Mouse (Mus musculus) thymus, postnatal 36 days (tissue): ENCODE measurements around the gene F5.

Source experiments
- DNase-seq, 2 experiments: peaks; one replicate each; pipeline ENCODE4 v3.0.0; 2022; ENCODE audit warnings: mixed read lengths in 2 of 2

Gene F5

GRCm38 (mm10) chr1:164151387-164152088, at the start of gene F5:
TSS of gene F5 (plus strand) at chr1:164151838.
- DNase-seq = no peak

GRCm38 (mm10) chr1:164109763-164110162, 41.9 kb upstream of the F5 start:
- no peak for DNase-seq

DNA sequence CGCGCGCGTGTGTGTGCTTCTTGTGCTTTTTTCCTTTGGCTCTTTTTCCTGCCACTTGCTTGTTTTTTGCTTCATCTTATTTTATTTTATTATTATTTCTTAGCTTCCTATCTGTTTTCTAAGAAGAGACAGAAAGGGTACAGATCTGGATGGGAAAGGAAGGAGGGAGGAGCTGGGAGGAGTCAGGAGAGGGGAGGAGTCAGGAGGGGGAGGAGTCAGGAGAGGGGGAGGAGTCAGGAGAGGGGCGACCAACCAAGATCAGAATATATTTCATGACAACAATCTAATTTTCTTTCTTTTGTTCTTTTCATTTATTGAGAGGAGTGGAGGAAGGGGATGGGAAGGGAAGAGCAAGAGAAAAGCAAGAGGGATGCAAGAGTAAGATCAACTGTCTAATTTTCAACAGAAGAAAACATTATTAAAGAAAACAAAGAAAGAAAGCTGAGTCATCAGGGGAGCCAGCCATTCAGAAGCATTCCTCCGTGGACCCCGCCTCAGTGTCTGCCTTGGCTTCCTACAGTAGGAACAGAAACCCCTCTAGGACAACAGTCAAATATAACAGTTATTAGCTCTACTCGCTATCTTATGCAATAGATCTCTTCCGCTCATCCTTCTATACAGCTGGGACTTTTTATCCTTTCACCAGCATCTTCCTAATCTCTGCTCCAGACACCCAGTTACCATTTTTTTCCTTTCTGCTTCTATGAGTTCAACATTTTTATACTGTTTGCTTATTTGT, 40.9 kb upstream of the F5 start:
- DNase-seq = no peak

DNA sequence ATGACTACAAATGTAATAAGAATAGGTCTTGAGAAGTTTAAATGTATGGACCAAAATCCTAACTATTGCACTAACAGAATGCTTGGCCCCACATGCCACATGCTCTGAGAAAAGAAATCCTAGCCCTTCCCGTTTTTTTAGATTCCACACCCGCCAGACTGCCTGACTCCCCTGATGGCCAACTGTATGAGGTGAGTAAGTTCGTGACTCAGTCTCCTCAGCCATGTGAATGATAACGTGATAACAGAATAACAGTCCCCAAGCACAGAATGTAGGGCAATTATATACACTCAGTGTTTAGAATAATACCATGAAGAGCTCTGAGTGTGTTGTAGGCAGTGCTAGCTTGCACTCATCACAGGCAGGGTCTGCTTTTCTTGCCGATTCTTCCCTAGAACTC, 37.4 kb upstream of the F5 start:
- DNase-seq = no peak

DNA sequence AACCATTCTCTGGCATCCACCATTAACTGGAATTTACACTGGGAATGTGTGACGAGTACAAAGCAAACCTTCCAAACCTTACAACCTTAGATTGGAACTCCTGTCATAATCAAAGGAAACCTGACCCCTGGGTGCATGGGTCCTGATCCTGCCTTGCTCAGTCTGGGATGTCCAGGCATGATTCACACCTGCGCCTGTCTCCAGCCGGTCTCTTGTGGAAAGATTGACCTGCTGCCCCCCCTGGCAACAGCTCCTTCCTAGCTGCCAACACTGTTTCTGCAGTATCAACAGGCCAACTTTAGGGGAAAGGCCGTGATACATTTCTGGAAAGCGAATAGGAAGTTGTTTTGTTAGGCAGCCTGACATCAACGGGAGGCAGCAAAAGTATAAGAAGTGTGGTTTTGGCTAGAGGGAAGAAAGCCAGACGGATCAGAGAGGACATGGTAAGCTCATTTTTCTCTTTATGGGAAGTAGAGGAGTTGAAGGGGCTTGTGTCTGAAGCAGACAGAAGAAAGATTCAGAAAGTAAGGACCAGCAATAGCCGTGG, 36.6 kb upstream of the F5 start, which contains the start of gene Selp:
Gene Selp, plus strand, starts transcription at position 318 of the 547 bp plus-strand sequence.
- DNase-seq = no peak

- no peak for DNase-seq
Measured at GRCm38 (mm10) chr1:164115647-164116046, 36.0 kb upstream of the F5 start.

DNA sequence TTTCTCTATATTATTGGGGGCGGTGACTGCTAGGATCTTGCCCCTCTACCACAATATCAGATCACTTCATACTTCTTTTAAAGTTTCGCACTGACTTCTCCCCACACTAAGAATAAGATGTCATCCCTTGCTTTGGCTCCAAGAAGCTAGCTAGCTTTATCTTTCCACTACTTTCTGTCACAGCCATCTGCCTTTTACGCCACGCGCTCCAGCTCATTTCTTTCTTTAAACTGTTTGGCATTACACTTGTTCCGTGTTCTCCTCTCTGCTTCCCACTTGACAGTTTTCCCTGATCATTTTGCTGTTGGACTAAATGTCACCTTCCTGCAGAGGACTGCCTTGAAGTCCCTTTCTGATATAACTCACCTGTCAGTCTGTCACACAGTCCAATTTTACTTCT, 33.8 kb upstream of the F5 start:
- no peak for DNase-seq

- no peak for DNase-seq
Measured at GRCm38 (mm10) chr1:164119892-164120776, 31.5 kb upstream of the F5 start.

- no peak for DNase-seq
Measured at GRCm38 (mm10) chr1:164120777-164121158, 30.9 kb upstream of the F5 start.

- DNase-seq = no peak
Measured at GRCm38 (mm10) chr1:164123836-164124235, 27.8 kb upstream of the F5 start.

DNA sequence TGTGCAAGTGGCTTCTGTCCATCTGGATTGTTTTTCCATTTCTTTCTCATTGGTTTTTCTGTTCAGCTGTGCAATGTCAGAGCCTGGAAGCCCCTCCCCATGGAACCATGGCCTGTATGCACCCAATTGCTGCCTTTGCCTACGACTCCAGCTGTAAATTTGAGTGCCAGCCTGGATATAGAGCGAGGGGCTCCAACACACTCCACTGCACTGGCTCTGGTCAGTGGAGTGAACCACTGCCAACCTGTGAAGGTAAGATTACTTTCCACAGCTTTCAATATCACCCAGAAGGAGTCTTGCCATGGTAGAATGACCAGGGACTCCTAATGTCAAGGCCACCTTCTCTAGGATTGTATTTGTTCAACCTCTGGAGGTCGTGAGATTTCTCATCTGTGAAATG, 21.6 kb upstream of the F5 start:
- no peak for DNase-seq

GRCm38 (mm10) chr1:164132609-164133008, 19.0 kb upstream of the F5 start:
- DNase-seq = no peak

DNA sequence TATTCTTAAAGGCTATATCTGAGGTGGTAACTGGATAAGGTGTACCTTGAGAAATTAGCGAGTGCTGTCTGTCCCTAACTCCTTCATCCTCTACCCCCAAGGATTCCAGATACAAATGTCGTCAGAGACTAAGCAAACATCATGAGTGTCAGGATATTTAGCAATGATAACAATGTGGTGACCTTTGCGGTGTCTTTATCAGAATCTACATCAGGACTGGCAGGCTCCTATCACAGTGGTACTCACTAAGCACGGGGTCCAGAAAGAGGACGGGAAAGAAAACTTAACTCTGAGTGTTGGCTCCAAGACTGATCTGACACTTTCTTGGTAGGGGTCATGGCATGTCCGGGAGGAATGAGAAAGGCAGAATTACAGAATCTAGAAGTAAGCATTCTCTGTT, 17.5 kb upstream of the F5 start:
- DNase-seq = no peak

DNA sequence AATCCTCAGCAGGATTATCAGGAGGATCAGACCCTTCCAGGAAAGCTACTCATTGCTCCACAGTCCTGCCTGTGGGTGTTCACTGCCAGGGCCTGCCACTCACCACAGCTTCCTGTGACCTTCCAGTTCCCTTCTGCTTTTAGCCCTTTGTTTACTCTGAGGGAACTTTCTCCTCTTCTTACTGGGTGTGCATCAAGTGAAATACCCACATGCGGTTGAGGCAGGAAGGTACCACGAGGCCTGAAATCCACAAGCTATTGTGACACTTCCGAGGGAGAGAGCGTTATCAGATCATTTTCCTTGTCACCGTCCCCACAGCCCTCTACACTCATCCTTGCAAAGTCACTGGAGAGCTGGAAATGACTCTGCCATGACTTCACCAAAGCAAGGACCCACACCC, 16.3 kb upstream of the F5 start:
- peak; percentile 31 to 44 for DNase-seq

DNA sequence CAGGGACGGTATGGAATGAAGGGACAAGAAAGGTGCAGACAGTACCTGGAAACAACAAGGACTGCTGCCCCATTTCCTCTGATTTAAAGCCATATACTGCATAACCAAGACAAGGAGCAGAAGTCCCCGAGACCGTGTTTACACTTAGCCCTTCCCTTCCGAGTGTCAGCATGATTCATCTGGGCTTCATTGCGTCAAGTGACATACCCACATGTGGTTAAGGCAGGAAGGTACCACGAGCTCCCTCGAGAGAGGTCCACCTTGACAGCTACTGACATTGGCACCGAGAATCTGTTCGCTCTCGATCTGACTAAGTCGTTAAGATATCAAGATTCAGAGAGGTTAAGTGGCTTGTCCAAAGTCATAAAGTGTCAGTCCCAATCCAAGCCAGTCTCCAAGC, 15.7 kb upstream of the F5 start:
- peak; percentile 30 to 31 for DNase-seq

GRCm38 (mm10) chr1:164136636-164137035, 15.0 kb upstream of the F5 start:
- DNase-seq = no peak

GRCm38 (mm10) chr1:164138365-164139130, 13.1 kb upstream of the F5 start:
- DNase-seq = peak; percentile 83 to 88

GRCm38 (mm10) chr1:164139464-164139863, 12.2 kb upstream of the F5 start:
- DNase-seq = no peak

DNA sequence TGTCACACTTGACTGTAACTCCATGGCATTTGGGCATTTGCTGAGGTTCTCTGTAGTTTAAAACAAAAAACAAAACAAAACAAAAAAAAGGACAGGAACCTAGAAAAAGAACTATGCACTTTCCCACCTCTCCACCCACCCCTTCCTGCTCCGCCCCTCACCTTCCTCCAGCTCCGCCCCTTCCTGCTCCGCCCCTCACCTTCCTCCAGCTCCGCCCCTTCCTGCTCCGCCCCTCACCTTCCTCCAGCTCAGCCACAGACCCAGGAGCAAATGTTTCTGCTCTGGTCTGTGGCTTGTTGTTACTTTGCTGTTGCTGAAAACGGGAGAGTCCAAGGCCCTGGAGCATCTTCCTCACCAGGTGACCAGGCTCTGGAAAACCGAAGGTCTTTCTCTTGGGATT, 2.6 kb upstream of the F5 start:
- peak; percentile 55 to 63 for DNase-seq

- DNase-seq = no peak
Measured at GRCm38 (mm10) chr1:164152836-164153235, 1.2 kb downstream of the F5 start.

DNA sequence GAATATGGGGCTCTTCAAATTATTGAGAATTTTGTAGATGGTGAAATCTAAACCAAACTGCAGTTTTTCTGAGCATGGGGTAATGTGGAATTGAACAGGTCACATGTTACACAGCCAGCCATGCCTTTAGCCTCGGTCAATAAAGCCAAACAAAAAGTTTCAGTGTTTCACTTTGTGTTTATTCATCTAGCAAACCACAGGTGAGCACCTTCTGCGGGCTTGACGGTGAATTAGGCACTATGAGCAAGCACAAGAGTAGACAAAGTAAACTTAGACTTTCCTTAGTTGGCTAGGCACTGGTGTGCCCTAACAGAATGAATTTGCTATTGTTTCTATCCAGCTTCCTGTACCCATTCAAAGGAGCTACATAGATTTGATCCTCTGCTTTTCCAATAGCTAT, 3.3 kb downstream of the F5 start:
- DNase-seq = no peak

- no peak for DNase-seq
Measured at GRCm38 (mm10) chr1:164158571-164158970, 6.9 kb downstream of the F5 start.
